Mouse (Mus musculus) gastrocnemius, postnatal 25 days (tissue): ENCODE results near the gene Rbm45. TPM values are rescaled to one million over a fixed set of nuclear protein-coding genes. Genes with fewer than 3 reads are reported as not detected.

ENCODE experiments used
- DNase-seq: peaks from one replicate; pipeline ENCODE4 v3.0.0; 2022
- total RNA-seq, 2 experiments: library from RNA; stranded (reverse); gene quantifications; 1 replicate in 1 of 2; 2 replicates in 1 of 2; pipeline ENCODE4 v1.2.3; 2021

Rbm45 gene
- total RNA-seq, 2 experiments from 2014 or later, result 9.9 to 11.5 TPM

- DNase-seq, result no peak
These were observed 16.7 kb downstream of the Rbm45 start for GRCm38 (mm10) chr2:76386531-76386930.

- DNase-seq, result no peak
These were observed 30.4 kb downstream of the Rbm45 start for GRCm38 (mm10) chr2:76400178-76400577.

- no peak for DNase-seq
These were observed 35.9 kb downstream of the Rbm45 start for GRCm38 (mm10) chr2:76405596-76406150.

- peak; percentile 77 for DNase-seq
These were observed 36.6 kb downstream of the Rbm45 start, which contains the start of gene Osbpl6 for GRCm38 (mm10) chr2:76406151-76406936. TSS of gene Osbpl6 (plus strand) at chr2:76406508.

GRCm38 (mm10) chr2:76406937-76407441, 37.2 kb downstream of the Rbm45 start:
- DNase-seq, result peak; percentile 73

GRCm38 (mm10) chr2:76409526-76409925, 39.7 kb downstream of the Rbm45 start:
- no peak for DNase-seq

GRCm38 (mm10) chr2:76409986-76410385, 40.2 kb downstream of the Rbm45 start:
- no peak for DNase-seq

GRCm38 (mm10) chr2:76412924-76413323, 43.1 kb downstream of the Rbm45 start:
- no peak for DNase-seq

- no peak for DNase-seq
These were observed 47.8 kb downstream of the Rbm45 start for GRCm38 (mm10) chr2:76417446-76418141.

GRCm38 (mm10) chr2:76418142-76418518, 48.3 kb downstream of the Rbm45 start:
- no peak for DNase-seq

- DNase-seq, result no peak
These were observed 51.7 kb downstream of the Rbm45 start for GRCm38 (mm10) chr2:76421411-76421924.

- no peak for DNase-seq
These were observed 57.0 kb downstream of the Rbm45 start for GRCm38 (mm10) chr2:76426816-76427215.

GRCm38 (mm10) chr2:76429318-76429717, 59.5 kb downstream of the Rbm45 start:
- DNase-seq, result no peak

- DNase-seq, result no peak
These were observed 60.1 kb downstream of the Rbm45 start for GRCm38 (mm10) chr2:76429855-76430254.

- no peak for DNase-seq
These were observed 60.8 kb downstream of the Rbm45 start for GRCm38 (mm10) chr2:76430539-76430938.

Other genes with a start within 250 kb of the Rbm45 start
- under 1 TPM in 1 of 2 experiments, not detected in 1; 0.08 TPM for gene Pde11a, start 31.2 kb upstream of the Rbm45 start, total RNA-seq
- gene Cyct, start 9.5 kb upstream of the Rbm45 start, total RNA-seq, result not detected
- gene Osbpl6, start 36.5 kb downstream of the Rbm45 start, total RNA-seq, result 10 to 100 TPM; 31.9 to 35.8 TPM